Mouse (Mus musculus): ENCODE data around the gene Ppp1r9b. TPM values are rescaled to one million over a fixed set of nuclear protein-coding genes. Genes with fewer than 3 reads are reported as not detected.

Gene Ppp1r9b
- 21.6 TPM for polyA plus RNA-seq (2014; fragmentation: Illumina TruSeq; extraction: RNeasy Lipid Tissue Mini Kit (QIAGEN cat#74804); ENCODE audit: low read depth, low replicate concordance)

DNA sequence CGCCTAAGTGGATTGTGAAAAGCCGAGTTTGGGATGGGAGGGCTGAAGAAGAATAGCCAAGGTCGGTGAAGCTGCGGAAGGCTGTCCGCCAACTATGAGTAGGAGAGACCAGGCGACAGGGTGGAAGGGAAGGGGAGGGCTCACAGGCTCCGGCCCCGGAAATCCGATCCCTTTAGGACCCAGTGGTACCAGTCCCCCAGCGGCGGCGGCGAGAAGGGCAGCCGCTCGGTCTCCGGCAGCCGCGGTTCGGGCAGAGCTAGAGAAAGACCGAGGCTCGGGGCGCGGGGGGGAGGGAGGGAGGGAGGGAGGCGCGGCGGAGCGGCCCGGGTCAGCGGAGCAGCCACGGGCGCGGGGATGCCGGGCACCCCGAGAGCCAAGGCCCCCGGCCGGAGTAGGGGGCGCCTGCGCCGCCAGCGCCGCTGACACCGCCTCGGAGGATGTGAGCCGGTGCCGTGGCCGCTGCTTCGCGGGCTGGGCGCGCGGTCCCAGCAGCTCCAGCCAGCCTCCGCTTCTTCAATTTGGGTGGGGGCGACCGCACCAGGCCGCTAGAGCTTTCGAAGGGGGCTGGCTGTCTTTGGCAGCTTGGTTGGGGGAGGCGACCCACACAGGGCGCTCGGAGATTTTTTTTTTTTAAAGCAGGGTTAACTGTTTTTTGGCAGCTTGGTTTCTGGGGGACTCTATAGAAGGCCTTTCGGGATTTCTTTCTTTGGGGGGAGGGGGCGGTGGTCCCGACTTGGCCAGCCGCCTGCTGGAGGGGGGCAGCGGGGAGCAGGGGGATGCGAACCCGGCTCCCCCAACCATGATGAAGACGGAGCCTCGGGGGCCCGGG, at the start of gene Ppp1r9b:
Ppp1r9b (plus strand) TSS at position 287 of the 829 bp plus-strand sequence.

DNA sequence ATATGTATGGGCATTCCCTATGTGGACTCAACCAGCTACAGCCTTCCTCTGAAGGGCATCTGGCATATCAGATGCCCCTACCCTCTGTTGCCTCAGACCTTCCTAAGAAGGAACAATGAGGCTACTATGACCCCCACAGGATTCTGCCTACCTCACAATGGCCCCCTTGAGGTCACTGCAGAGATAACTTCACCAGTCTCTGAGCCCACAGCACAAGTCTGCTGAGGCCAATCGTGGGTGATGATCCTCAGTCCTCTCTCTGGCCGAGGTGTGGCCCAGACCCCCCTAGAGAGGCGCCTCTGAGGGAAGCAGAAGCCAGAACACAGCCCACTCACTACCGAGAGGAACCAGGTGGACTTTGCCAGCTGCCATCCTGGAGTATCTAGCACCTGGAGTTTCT, 23.4 kb upstream of the Ppp1r9b start, which contains the start of gene Hils1:
Hils1 (plus strand) TSS at position 175 of the 400 bp plus-strand sequence.

DNA sequence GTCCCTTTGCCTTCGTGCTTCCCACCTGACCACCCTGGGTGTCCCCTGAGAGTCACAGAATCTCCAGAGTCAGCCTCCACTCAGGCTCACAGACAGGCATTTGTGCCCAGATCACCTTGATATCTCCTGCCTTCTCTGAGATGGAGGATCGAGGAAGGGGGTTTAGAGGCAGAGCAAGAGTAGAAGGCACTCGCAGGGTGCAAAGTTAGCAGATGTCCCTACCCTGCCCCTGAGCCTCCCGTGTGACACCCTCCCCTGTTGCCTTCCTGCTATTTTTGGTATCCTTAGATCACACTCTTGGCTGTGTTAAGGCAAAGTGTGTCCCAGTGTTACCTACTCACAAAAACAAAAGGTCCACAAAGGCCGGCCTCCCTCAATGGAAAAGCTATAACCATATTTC, 14.6 kb upstream of the Ppp1r9b start, which contains the start of gene Sgca:
Sgca (minus strand) TSS at position 129 of the 400 bp plus-strand sequence.

DNA sequence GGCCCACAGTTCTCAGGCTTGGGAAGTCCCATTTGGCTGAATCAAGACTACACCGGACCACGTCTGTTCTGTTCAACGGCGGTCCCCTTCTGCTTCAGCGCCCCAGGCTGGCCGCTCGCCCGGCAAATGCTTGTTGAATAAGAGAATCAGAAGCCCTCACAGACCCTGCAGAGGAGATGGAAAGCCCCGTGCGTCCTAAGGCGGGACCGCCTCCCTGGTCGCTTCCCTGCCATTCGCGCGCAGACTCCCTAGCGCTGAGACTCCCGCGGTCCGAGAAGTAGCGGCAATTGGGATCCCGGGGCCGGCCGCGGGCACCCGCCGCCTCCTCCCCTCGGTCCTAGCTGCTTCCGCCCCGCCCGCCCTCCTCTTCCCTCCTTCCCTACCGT, 18.8 kb downstream of the Ppp1r9b start, which contains the start of gene Samd14:
Samd14 (plus strand) TSS at position 251 of the 386 bp plus-strand sequence.

DNA sequence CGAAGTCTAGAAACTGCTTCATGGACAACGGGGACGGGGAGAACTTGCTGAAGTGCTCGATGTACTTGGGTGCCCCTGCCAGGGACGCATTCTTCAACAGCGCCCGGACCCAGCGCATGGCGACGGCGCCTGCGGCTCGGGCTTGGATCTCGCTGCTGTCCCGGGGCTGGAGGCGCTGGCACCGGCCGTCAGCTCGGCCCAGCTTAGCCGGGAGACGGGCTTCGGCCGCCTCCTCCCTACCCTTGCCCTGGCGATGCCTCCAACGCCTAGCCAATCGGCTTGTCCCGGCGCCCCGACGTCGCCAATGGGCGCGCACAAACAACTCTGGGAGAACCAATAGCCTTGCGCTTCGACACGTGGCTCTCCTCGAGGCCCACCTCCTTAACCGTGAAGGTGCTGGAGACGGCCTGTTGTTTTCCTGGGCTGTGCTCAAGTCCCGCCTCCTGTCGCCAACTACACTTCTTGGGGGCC, 50.3 kb downstream of the Ppp1r9b start, which contains the start of gene Pdk2:
Pdk2 (minus strand) TSS at position 216 of the 471 bp plus-strand sequence.

Other genes with a start within 250 kb of the Ppp1r9b start
- not detected for gene Cdc34b, start 249.3 kb upstream of the Ppp1r9b start, polyA plus RNA-seq (2014; fragmentation: Illumina TruSeq; extraction: RNeasy Lipid Tissue Mini Kit (QIAGEN cat#74804); ENCODE audit: low read depth, low replicate concordance)
- gene Tmem92, start 208.3 kb upstream of the Ppp1r9b start, polyA plus RNA-seq (2014; fragmentation: Illumina TruSeq; extraction: RNeasy Lipid Tissue Mini Kit (QIAGEN cat#74804); ENCODE audit: low read depth, low replicate concordance): not detected
- 7.6 TPM for gene Col1a1, start 54.8 kb upstream of the Ppp1r9b start, polyA plus RNA-seq (2014; fragmentation: Illumina TruSeq; extraction: RNeasy Lipid Tissue Mini Kit (QIAGEN cat#74804); ENCODE audit: low read depth, low replicate concordance)
- not detected for gene Hils1, start 23.4 kb upstream of the Ppp1r9b start, polyA plus RNA-seq (2014; fragmentation: Illumina TruSeq; extraction: RNeasy Lipid Tissue Mini Kit (QIAGEN cat#74804); ENCODE audit: low read depth, low replicate concordance)
- gene Sgca, start 14.7 kb upstream of the Ppp1r9b start, polyA plus RNA-seq (2014; fragmentation: Illumina TruSeq; extraction: RNeasy Lipid Tissue Mini Kit (QIAGEN cat#74804); ENCODE audit: low read depth, low replicate concordance): not detected
- not detected for gene Samd14, start 18.8 kb downstream of the Ppp1r9b start, polyA plus RNA-seq (2014; fragmentation: Illumina TruSeq; extraction: RNeasy Lipid Tissue Mini Kit (QIAGEN cat#74804); ENCODE audit: low read depth, low replicate concordance)
- gene Pdk2, start 50.3 kb downstream of the Ppp1r9b start, polyA plus RNA-seq (2014; fragmentation: Illumina TruSeq; extraction: RNeasy Lipid Tissue Mini Kit (QIAGEN cat#74804); ENCODE audit: low read depth, low replicate concordance): 4.2 TPM
- 1.1 TPM for gene Itga3, start 85.8 kb downstream of the Ppp1r9b start, polyA plus RNA-seq (2014; fragmentation: Illumina TruSeq; extraction: RNeasy Lipid Tissue Mini Kit (QIAGEN cat#74804); ENCODE audit: low read depth, low replicate concordance)
- gene Dlx3, start 129.1 kb downstream of the Ppp1r9b start, polyA plus RNA-seq (2014; fragmentation: Illumina TruSeq; extraction: RNeasy Lipid Tissue Mini Kit (QIAGEN cat#74804); ENCODE audit: low read depth, low replicate concordance): not detected
- not detected for gene Dlx4, start 155.2 kb downstream of the Ppp1r9b start, polyA plus RNA-seq (2014; fragmentation: Illumina TruSeq; extraction: RNeasy Lipid Tissue Mini Kit (QIAGEN cat#74804); ENCODE audit: low read depth, low replicate concordance)

All from adrenal gland, adult 10 weeks (tissue).